Mouse (Mus musculus): Measurements from ENCODE around the gene Ckb. TPM values are rescaled to one million over a fixed set of nuclear protein-coding genes. Genes with fewer than 3 reads are reported as not detected.
A peak's percentile ranks its signal among the peaks of the same experiment; 100 is the strongest.

Gene Ckb
- polyA plus RNA-seq, 1 experiment = 210 TPM

GRCm38 (mm10) chr12:111675797-111676580 is 3.9 kb upstream of the Ckb start:
- no peak overlapping the region for H3K27ac ChIP-seq (ENCODE audit: insufficient read depth, low read depth, low read length)
- H3K4me1 ChIP-seq (ENCODE audit: control insufficient read depth, insufficient read depth, low read length) = peaks cover 39% of the 10 kb centered on the region
- WGBS = 90% methylated on average over 6 of the region's 6 CpGs
- TF ChIP-seq CTCF (IDR thresholded peaks at IDR 0.05; ENCODE audit: insufficient read depth, low read depth, low read length) (no peak), POLR2A (IDR thresholded peaks at IDR 0.05; ENCODE audit: insufficient read depth, low read depth, low read length) (no peak)
- H3K4me3 ChIP-seq (ENCODE audit: insufficient read depth, low read depth, low read length) = no peak overlapping the region

GRCm38 (mm10) chr12:111674850-111675486 is 2.8 kb upstream of the Ckb start:
- no peak overlapping the region for H3K27ac ChIP-seq (ENCODE audit: insufficient read depth, low read depth, low read length)
- peaks cover 29% of the 10 kb centered on the region for H3K4me1 ChIP-seq (ENCODE audit: control insufficient read depth, insufficient read depth, low read length)
- no peak overlapping the region for H3K4me3 ChIP-seq (ENCODE audit: insufficient read depth, low read depth, low read length)
- 60% methylated on average over 2 of the region's 2 CpGs for WGBS
- TF ChIP-seq CTCF (IDR thresholded peaks at IDR 0.05; ENCODE audit: insufficient read depth, low read depth, low read length) (no peak), POLR2A (IDR thresholded peaks at IDR 0.05; ENCODE audit: insufficient read depth, low read depth, low read length) (no peak)

GRCm38 (mm10) chr12:111672581-111672980 is 443 bp upstream of the Ckb start:
- 10% methylated on average over 12 of the region's 12 CpGs for WGBS
- Histone ChIP-seq H3K4me1 (ENCODE audit: control insufficient read depth, insufficient read depth, low read length) (peaks cover 15% of the 10 kb centered on the region), H3K27ac (ENCODE audit: insufficient read depth, low read depth, low read length) (peak overlapping the region; percentile 90), H3K4me3 (ENCODE audit: insufficient read depth, low read depth, low read length) (peak overlapping the region; percentile 49)
- TF ChIP-seq CTCF (IDR thresholded peaks at IDR 0.05; ENCODE audit: insufficient read depth, low read depth, low read length) = no peak
- TF ChIP-seq POLR2A (IDR thresholded peaks at IDR 0.05; ENCODE audit: insufficient read depth, low read depth, low read length) = no peak

- peak; percentile 29; the same call in 1 of the 2 replicates for TF ChIP-seq POLR2A (IDR thresholded peaks at IDR 0.05; ENCODE audit: insufficient read depth, low read depth, low read length)
- TF ChIP-seq CTCF (IDR thresholded peaks at IDR 0.05; ENCODE audit: insufficient read depth, low read depth, low read length) = no peak
- WGBS = under 1% methylated on average over 34 of the region's 34 CpGs
These were observed 671 bp downstream of the Ckb start for GRCm38 (mm10) chr12:111671431-111671902.

GRCm38 (mm10) chr12:111670976-111671375 is 1.2 kb downstream of the Ckb start:
- no peak for TF ChIP-seq POLR2A (IDR thresholded peaks at IDR 0.05; ENCODE audit: insufficient read depth, low read depth, low read length)
- no peak for TF ChIP-seq CTCF (IDR thresholded peaks at IDR 0.05; ENCODE audit: insufficient read depth, low read depth, low read length)
- Histone ChIP-seq H3K4me1 (ENCODE audit: control insufficient read depth, insufficient read depth, low read length) (peaks cover 19% of the 10 kb centered on the region), H3K4me3 (ENCODE audit: insufficient read depth, low read depth, low read length) (peak overlapping the region; percentile 80), H3K27ac (ENCODE audit: insufficient read depth, low read depth, low read length) (peak overlapping the region; percentile 97)
- WGBS = 2% methylated on average over 35 of the region's 35 CpGs

More at GRCm38 (mm10) chr12:111671431-111671902, 671 bp downstream of the Ckb start:
- Histone ChIP-seq H3K27ac (ENCODE audit: insufficient read depth, low read depth, low read length) (peak overlapping the region; percentile 97), H3K4me3 (ENCODE audit: insufficient read depth, low read depth, low read length) (peak overlapping the region; percentile 80), H3K4me1 (ENCODE audit: control insufficient read depth, insufficient read depth, low read length) (peaks cover 17% of the 10 kb centered on the region)

- H3K27ac ChIP-seq (ENCODE audit: insufficient read depth, low read depth, low read length) = peak overlapping the region; percentile 97
- 4% methylated on average over 29 of the region's 29 CpGs for WGBS
These were observed 1.7 kb downstream of the Ckb start for GRCm38 (mm10) chr12:111670371-111670971.

GRCm38 (mm10) chr12:111669961-111670360 is 2.2 kb downstream of the Ckb start:
- Histone ChIP-seq H3K27ac (ENCODE audit: insufficient read depth, low read depth, low read length) (peak overlapping the region; percentile 97), H3K4me1 (ENCODE audit: control insufficient read depth, insufficient read depth, low read length) (peaks cover 27% of the 10 kb centered on the region), H3K4me3 (ENCODE audit: insufficient read depth, low read depth, low read length) (peak overlapping the region; percentile 80)
- TF ChIP-seq POLR2A (IDR thresholded peaks at IDR 0.05; ENCODE audit: insufficient read depth, low read depth, low read length) (no peak; the same call in 1 of the 2 replicates), CTCF (IDR thresholded peaks at IDR 0.05; ENCODE audit: insufficient read depth, low read depth, low read length) (no peak)
- 9% methylated on average over 8 of the region's 8 CpGs for WGBS

More at GRCm38 (mm10) chr12:111670371-111670971, 1.7 kb downstream of the Ckb start:
- Histone ChIP-seq H3K4me1 (ENCODE audit: control insufficient read depth, insufficient read depth, low read length) (peaks cover 22% of the 10 kb centered on the region), H3K4me3 (ENCODE audit: insufficient read depth, low read depth, low read length) (peak overlapping the region; percentile 80)
- TF ChIP-seq POLR2A (IDR thresholded peaks at IDR 0.05; ENCODE audit: insufficient read depth, low read depth, low read length) = no peak
- TF ChIP-seq CTCF (IDR thresholded peaks at IDR 0.05; ENCODE audit: insufficient read depth, low read depth, low read length) = no peak

GRCm38 (mm10) chr12:111669000-111669788 is 2.9 kb downstream of the Ckb start:
- H3K4me1 ChIP-seq (ENCODE audit: control insufficient read depth, insufficient read depth, low read length) = peaks cover 27% of the 10 kb centered on the region
- H3K27ac ChIP-seq (ENCODE audit: insufficient read depth, low read depth, low read length) = peak overlapping the region; percentile 97
- no peak for TF ChIP-seq CTCF (IDR thresholded peaks at IDR 0.05; ENCODE audit: insufficient read depth, low read depth, low read length)
- no peak for TF ChIP-seq POLR2A (IDR thresholded peaks at IDR 0.05; ENCODE audit: insufficient read depth, low read depth, low read length)
- WGBS = 11% methylated on average over 23 of the region's 23 CpGs
- H3K4me3 ChIP-seq (ENCODE audit: insufficient read depth, low read depth, low read length) = peak overlapping the region; percentile 80
